Mouse (Mus musculus) embryonic fibroblast, embryonic 13.5 days (primary cell): ENCODE measurements around the gene Rhot1.

Source experiments
- CTCF ChIP-seq: IDR thresholded peaks from 2 replicates; pipeline ENCODE4 v1.5.1; 2011; ENCODE audit warnings: mild to moderate bottlenecking, control low read depth, low read length, moderate library complexity, borderline replicate concordance; ENCODE audit not compliant: insufficient read depth
- POLR2A ChIP-seq: IDR thresholded peaks from 2 replicates; pipeline ENCODE4 v1.6.1; 2011; ENCODE audit warnings: low read depth, mild to moderate bottlenecking, control low read depth, low read length, moderate library complexity

- TF ChIP-seq CTCF (no peak), POLR2A (no peak)
Measured at GRCm38 (mm10) chr11:80291004-80291403, 82.2 kb downstream of the Rhot1 start.
